Mouse (Mus musculus) CH12.LX (cell line): Measurements from ENCODE around the gene Ofd1. TPM values are rescaled to one million over a fixed set of nuclear protein-coding genes. Genes with fewer than 3 reads are reported as not detected.

ENCODE experiments used
- DNase-seq: peaks from one replicate; pipeline ENCODE4 v3.0.0-alpha.2; 2013; ENCODE audit errors: extremely low read depth
- H3K27ac ChIP-seq: 2 replicates; pipeline ENCODE4 v1.5.1; 2012; ENCODE audit warnings: low read depth, mild to moderate bottlenecking, control low read depth, moderate library complexity; ENCODE audit not compliant: insufficient read depth
- H3K27me3 ChIP-seq: replicated peaks from 2 replicates; pipeline ENCODE3; 2012; ENCODE audit warnings: inconsistent platforms
- H3K36me3 ChIP-seq, 2 experiments: replicated peaks in 1 of 2; 2 replicates each; pipeline versions ENCODE3 to v1.6.1; 2012; ENCODE audit warnings: inconsistent platforms in 1 of 2, low read length in 1 of 2, mild to moderate bottlenecking in 1 of 2, mixed read lengths in 1 of 2, moderate library complexity in 1 of 2; ENCODE audit not compliant: control insufficient read depth in 1 of 2, insufficient read depth in 1 of 2
- H3K4me1 ChIP-seq, 2 experiments: 2 replicates each; pipeline ENCODE4 v1.6.1; 2012; ENCODE audit warnings: inconsistent platforms in 1 of 2, moderate library complexity in 1 of 2; ENCODE audit not compliant: insufficient read depth in 2 of 2, control insufficient read depth in 1 of 2
- H3K4me2 ChIP-seq: 2 replicates; pipeline ENCODE4 v1.6.1; 2012; ENCODE audit warnings: low read depth, mild to moderate bottlenecking, control low read depth; ENCODE audit not compliant: poor library complexity, insufficient read depth, severe bottlenecking
- H3K4me3 ChIP-seq, 3 experiments: fragments of 150-350 bp in 1 of 3; sonication (generic) in 1 of 3; replicated peaks in 1 of 3; 2 replicates each; pipeline versions ENCODE3 to v1.5.1; 2011 to 2012; ENCODE audit warnings: low read depth in 2 of 3, low read length in 2 of 3, mild to moderate bottlenecking in 2 of 3, moderate library complexity in 2 of 3, control low read depth in 1 of 3, improper control_type of control experiment in 1 of 3, inconsistent platforms in 1 of 3, mixed read lengths in 1 of 3; ENCODE audit not compliant: poor library complexity in 1 of 3
- H3K79me2 ChIP-seq: replicated peaks from 2 replicates; pipeline ENCODE4 v1.6.1; 2012; ENCODE audit warnings: mild to moderate bottlenecking, moderate library complexity; ENCODE audit not compliant: control insufficient read depth, poor library complexity, insufficient read depth, severe bottlenecking; ENCODE audit errors: extremely low read depth
- H3K9ac ChIP-seq: 2 replicates; pipeline ENCODE4 v1.6.1; 2012; ENCODE audit warnings: low read depth, mild to moderate bottlenecking, control low read depth, moderate library complexity; ENCODE audit not compliant: insufficient read depth
- H3K9me3 ChIP-seq: replicated peaks from 2 replicates; pipeline ENCODE3; 2012; ENCODE audit warnings: low read length, inconsistent platforms, mixed read lengths
- BHLHE40 ChIP-seq: IDR thresholded peaks from 2 replicates; pipeline ENCODE4 v1.6.1; 2011; ENCODE audit warnings: mild to moderate bottlenecking, low read depth, low read length, improper control_type of control experiment
- CHD1 ChIP-seq: IDR thresholded peaks from 2 replicates; pipeline ENCODE4 v1.6.1; 2012; ENCODE audit warnings: low read depth, low read length, improper control_type of control experiment, inconsistent platforms
- CTCF ChIP-seq, 2 experiments: IDR thresholded peaks in 1 of 2; conservative IDR thresholded peaks in 1 of 2; 2 replicates each; pipeline ENCODE4 v1.5.1; 2011 to 2012; ENCODE audit warnings: low read depth in 2 of 2, low read length in 2 of 2, improper control_type of control experiment in 1 of 2, inconsistent platforms in 1 of 2, mild to moderate bottlenecking in 1 of 2, moderate library complexity in 1 of 2
- E2F4 ChIP-seq: IDR thresholded peaks from 2 replicates; pipeline ENCODE4 v1.6.1; 2011; ENCODE audit warnings: low read depth, low read length, improper control_type of control experiment; ENCODE audit not compliant: insufficient replicate concordance
- EP300 ChIP-seq: IDR thresholded peaks from 2 replicates; pipeline ENCODE4 v1.6.1; 2011; ENCODE audit warnings: low read length, improper control_type of control experiment
- IRF4 ChIP-seq: IDR thresholded peaks from 2 replicates; pipeline ENCODE4 v1.6.1; 2014; ENCODE audit warnings: low read depth, mild to moderate bottlenecking, inconsistent platforms, low read length, improper control_type of control experiment
- JUN ChIP-seq: IDR thresholded peaks from 2 replicates; pipeline ENCODE4 v1.6.1; 2011; ENCODE audit warnings: low read depth, mild to moderate bottlenecking, low read length, improper control_type of control experiment, moderate library complexity; ENCODE audit not compliant: insufficient read depth
- KAT2A ChIP-seq: IDR thresholded peaks from 2 replicates; pipeline ENCODE4 v1.6.1; 2012; ENCODE audit warnings: low read length, improper control_type of control experiment, inconsistent platforms; ENCODE audit not compliant: insufficient replicate concordance
- MAZ ChIP-seq: IDR thresholded peaks from 2 replicates; pipeline ENCODE4 v1.6.1; 2012; ENCODE audit warnings: low read depth, mild to moderate bottlenecking, inconsistent platforms, low read length, improper control_type of control experiment, moderate library complexity
- MXI1 ChIP-seq: IDR thresholded peaks from 2 replicates; pipeline ENCODE4 v1.6.1; 2011; ENCODE audit warnings: mild to moderate bottlenecking, low read depth, low read length, improper control_type of control experiment
- MYC ChIP-seq: IDR thresholded peaks from 2 replicates; pipeline ENCODE4 v1.6.1; 2011; ENCODE audit warnings: low read depth, mild to moderate bottlenecking, improper control_type of control experiment, low read length
- NRF1 ChIP-seq: IDR thresholded peaks from 2 replicates; pipeline ENCODE4 v1.6.1; 2014; ENCODE audit warnings: low read depth, mild to moderate bottlenecking, inconsistent platforms, low read length, improper control_type of control experiment, moderate library complexity
- PAX5 ChIP-seq: IDR thresholded peaks from 2 replicates; pipeline ENCODE4 v1.6.1; 2012; ENCODE audit warnings: low read length, inconsistent platforms, mixed read lengths
- POLR2A ChIP-seq: IDR thresholded peaks from 2 replicates; pipeline ENCODE4 v1.6.1; 2011; ENCODE audit warnings: low read depth, mild to moderate bottlenecking, improper control_type of control experiment, low read length
- POLR2AphosphoS2 ChIP-seq: IDR thresholded peaks from 2 replicates; pipeline ENCODE4 v1.6.1; 2011; ENCODE audit warnings: low read depth, low read length, improper control_type of control experiment
- RAD21 ChIP-seq: IDR thresholded peaks from 2 replicates; pipeline ENCODE4 v1.6.1; 2011; ENCODE audit warnings: low read depth, mild to moderate bottlenecking, low read length, improper control_type of control experiment, moderate library complexity
- RCOR1 ChIP-seq: conservative IDR thresholded peaks from 2 replicates; pipeline ENCODE4 v1.6.1; 2012; ENCODE audit warnings: low read depth, mild to moderate bottlenecking, inconsistent platforms, low read length, improper control_type of control experiment
- SIN3A ChIP-seq: IDR thresholded peaks from 2 replicates; pipeline ENCODE4 v1.6.1; 2012; ENCODE audit warnings: low read length, improper control_type of control experiment, inconsistent platforms
- SMC3 ChIP-seq: IDR thresholded peaks from 2 replicates; pipeline ENCODE4 v1.6.1; 2011; ENCODE audit warnings: low read depth, low read length, improper control_type of control experiment
- UBTF ChIP-seq: IDR thresholded peaks from 2 replicates; pipeline ENCODE4 v1.6.1; 2012; ENCODE audit warnings: low read depth, mild to moderate bottlenecking, inconsistent platforms, low read length, improper control_type of control experiment, moderate library complexity
- USF2 ChIP-seq: conservative IDR thresholded peaks from 2 replicates; pipeline ENCODE4 v1.6.1; 2011; ENCODE audit warnings: low read depth, low read length, improper control_type of control experiment
- ZKSCAN1 ChIP-seq: IDR thresholded peaks from 2 replicates; pipeline ENCODE4 v1.6.1; 2012; ENCODE audit warnings: low read depth, inconsistent platforms, low read length, improper control_type of control experiment, borderline replicate concordance
- ZMIZ1 ChIP-seq: IDR thresholded peaks from 2 replicates; pipeline ENCODE4 v1.6.1; 2012; ENCODE audit warnings: low read depth, mild to moderate bottlenecking, inconsistent platforms, low read length, improper control_type of control experiment
- dilution Hi-C: fragments of 300-500 bp; cut with MboI; formaldehyde crosslinking; loops from 2 replicates; pipeline ENCODE4 v1.14.3; 2020; ENCODE audit warnings: low sequenced_read_pairs; ENCODE audit not compliant: extremely low pct_unique_long_range_greater_than_20kb, extremely low pct_ligation_motif_present
- in situ Hi-C: fragments of 300-500 bp; cut with MboI; formaldehyde crosslinking; loops from 3 replicates; pipeline ENCODE4 v1.14.3; 2019; ENCODE audit warnings: low sequenced_read_pairs, low pct_ligation_motif_present, low pct_unique_long_range_greater_than_20kb, mixed read lengths
- polyA plus RNA-seq: library from polyadenylated mRNA; unstranded; fragments of >175 nt; gene quantifications from 2 replicates; pipeline ENCODE4 v1.2.1, GENCODE M21; 2012; ENCODE audit warnings: low read depth; ENCODE audit not compliant: insufficient read length
- total RNA-seq, 2 experiments: library from RNA; depleted of rRNA; stranded (reverse); fragments of 300-350 nt in 1 of 2; fragments of >200 nt in 1 of 2; gene quantifications; 2 replicates each; pipeline ENCODE4 v1.2.3; 2012 to 2014

Gene Ofd1
- total and polyA plus RNA-seq, 3 experiments = 7.8 to 13.3 (median 12.4) TPM

DNA sequence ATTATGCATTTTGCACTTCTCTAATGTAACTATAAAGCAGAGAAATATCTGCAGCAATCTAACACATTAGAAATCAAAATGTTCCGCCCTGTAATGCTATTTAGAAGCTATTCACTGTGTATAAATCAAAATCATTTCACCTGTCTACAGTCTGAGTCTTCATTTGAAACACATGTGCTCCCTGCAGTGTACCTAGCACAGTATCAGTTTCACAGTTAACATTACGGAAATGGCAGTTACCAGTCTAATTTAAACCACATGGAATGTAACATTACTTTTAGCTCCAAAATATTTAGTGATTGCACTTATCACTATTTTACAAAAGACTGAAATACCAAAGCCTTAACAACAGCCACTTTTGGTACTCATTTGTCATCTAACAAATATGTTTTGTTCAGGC, 5.7 kb downstream of the Ofd1 start:
- dilution Hi-C loops = no loop called here
- Histone ChIP-seq H3K9me3 (no peaks in the 10 kb centered on the region), H3K9ac (no peak overlapping the region), H3K36me3 (peaks cover 4 to 29% of the 10 kb centered on the region in 2 experiments), H3K27me3 (no peaks in the 10 kb centered on the region), H3K79me2 (no peaks in the 10 kb centered on the region), H3K4me3 (no peak overlapping the region), H3K4me1 (peaks cover 0 to 9% of the 10 kb centered on the region in 2 experiments; a peak in 1 of 4 replicates), H3K27ac (no peak overlapping the region), H3K4me2 (no peak overlapping the region)
- in situ Hi-C loops = no loop called here
- no peak for DNase-seq
- TF ChIP-seq MAZ (no peak), CHD1 (no peak), PAX5 (no peak), POLR2A (no peak), ZKSCAN1 (no peak), IRF4 (no peak), SIN3A (no peak), POLR2AphosphoS2 (no peak), BHLHE40 (no peak), USF2 (no peak), ZMIZ1 (no peak), RAD21 (no peak), JUN (no peak)

DNA sequence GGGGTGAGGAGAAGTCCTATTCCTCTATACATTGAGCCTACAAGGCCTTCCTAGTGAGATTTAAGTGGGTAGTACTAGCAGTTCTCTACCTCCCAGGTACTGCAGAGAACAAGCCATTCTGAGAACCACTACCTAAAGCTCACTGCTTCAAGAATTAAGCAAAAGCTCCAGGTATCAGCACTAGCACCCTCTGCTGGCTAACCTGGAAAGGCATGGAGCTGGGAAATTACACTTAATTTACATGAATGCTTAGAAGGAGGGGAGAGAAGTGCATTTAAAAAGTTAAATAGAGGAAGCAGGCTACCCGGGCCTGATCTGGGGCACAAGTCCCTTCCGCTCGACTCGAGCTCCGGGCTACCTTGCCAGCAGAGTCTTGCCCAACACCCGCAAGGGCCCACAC, 24.3 kb downstream of the Ofd1 start:
- Histone ChIP-seq H3K27me3 (no peaks in the 10 kb centered on the region), H3K4me2 (no peak overlapping the region), H3K27ac (no peak overlapping the region), H3K9ac (no peak overlapping the region), H3K4me1 (no peaks in the 10 kb centered on the region), H3K4me3 (no peak overlapping the region), H3K79me2 (no peaks in the 10 kb centered on the region), H3K36me3 (peaks cover 0 to 16% of the 10 kb centered on the region in 2 experiments), H3K9me3 (no peaks in the 10 kb centered on the region)
- TF ChIP-seq SMC3 (peak; percentile 24; the same call in 1 of the 2 replicates), MXI1 (no peak), CTCF (conservative IDR thresholded peaks at IDR 0.05 in 1 of 2, IDR thresholded peaks at IDR 0.05 in 1 of 2; ENCODE audit: low read depth in 2 of 2, low read length in 2 of 2) (peak; percentile 15 to 49; a peak in 2 of 4 replicates)
- in situ Hi-C loops (no loop called here), dilution Hi-C loops (no loop called here)
- peak; percentile 42 for DNase-seq

DNA sequence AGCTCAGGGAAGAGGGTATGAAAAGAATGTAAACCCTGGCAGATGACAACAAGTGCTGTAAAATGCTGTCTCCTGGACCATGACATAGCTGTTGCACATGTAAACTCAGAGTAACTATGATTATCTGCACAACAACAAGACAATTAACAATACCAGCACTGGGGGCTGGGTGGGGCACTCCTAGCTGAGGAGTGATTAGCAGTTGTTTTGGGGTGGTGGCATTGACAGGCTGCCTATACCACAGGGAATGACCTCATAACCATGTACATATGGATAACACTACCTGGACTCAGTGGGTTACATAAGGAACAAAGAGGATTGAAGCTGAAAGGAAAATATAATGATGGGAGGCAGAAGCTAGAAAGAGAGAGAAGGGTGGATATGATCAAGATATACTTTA, 32.6 kb downstream of the Ofd1 start:
- no peak overlapping the region for H3K4me3 ChIP-seq
- DNase-seq = no peak
- no peaks in the 10 kb centered on the region for H3K79me2 ChIP-seq
- no peak overlapping the region for H3K27ac ChIP-seq
- H3K27me3 ChIP-seq = no peaks in the 10 kb centered on the region
- no peak for TF ChIP-seq KAT2A
- TF ChIP-seq UBTF = no peak
- no peak for TF ChIP-seq MXI1
- TF ChIP-seq EP300 = no peak
- TF ChIP-seq BHLHE40 = no peak
- no peak for TF ChIP-seq MYC
- TF ChIP-seq ZKSCAN1 = no peak
- TF ChIP-seq E2F4 = no peak
- no peak for TF ChIP-seq RAD21
- no peak for TF ChIP-seq CTCF (conservative IDR thresholded peaks at IDR 0.05 in 1 of 2, IDR thresholded peaks at IDR 0.05 in 1 of 2; ENCODE audit: low read depth in 2 of 2, low read length in 2 of 2)
- no peak for TF ChIP-seq RCOR1
- no peak for TF ChIP-seq USF2
- TF ChIP-seq SIN3A = no peak
- TF ChIP-seq IRF4 = no peak
- TF ChIP-seq NRF1 = no peak
- TF ChIP-seq, all 38 proteins: peak for 0
- Histone ChIP-seq H3K4me1 (no peaks in the 10 kb centered on the region), H3K9me3 (no peaks in the 10 kb centered on the region), H3K9ac (no peak overlapping the region), H3K36me3 (peaks cover 29 to 57% of the 10 kb centered on the region in 2 experiments), H3K4me2 (no peak overlapping the region)
- dilution Hi-C loops (no loop called here), in situ Hi-C loops (no loop called here)
